Mouse (Mus musculus): ENCODE measurements around the gene Hoxd10.

- TF ChIP-seq CTCF (IDR thresholded peaks at IDR 0.05; ENCODE audit: low read depth) (no peak), EP300 (IDR thresholded peaks at IDR 0.05; ENCODE audit: low read depth) (no peak)
Observed at GRCm38 (mm10) chr2:74727640-74728302, 36.0 kb downstream of the Hoxd10 start.

All from liver, embryonic 14.5 days (tissue).